Mouse (Mus musculus) embryonic stem cell, embryonic (primary cell): ENCODE data around the gene Col4a2.

Experiments
- CTCF ChIA-PET, 4 experiments: fragments of 300-600 bp in 2 of 4; fragments of 350-600 bp in 2 of 4; sonication (Branson Sonifier 250); formaldehyde crosslinking; loops; one replicate each; lab custom pipeline; 2022; ENCODE audit warnings: inconsistent platforms in 2 of 4; lab: Charles Lee
- POLR2A ChIA-PET, 4 experiments: fragments of 300-600 bp in 2 of 4; fragments of 350-600 bp in 2 of 4; sonication (Branson Sonifier 250); formaldehyde crosslinking; loops; one replicate each; lab custom pipeline; 2022; ENCODE audit warnings: antibody characterized with exemption in 4 of 4, inconsistent platforms in 1 of 4; lab: Charles Lee

Gene Col4a2

GRCm38 (mm10) chr8:11441291-11441690 lies 128.7 kb downstream of the Col4a2 start:
- CTCF ChIA-PET, result interaction anchor here in 2 of 4 experiments (0.7 to 1.1 kb wide), 3 partner anchors 11 to 112 kb away, joined by 3 to 10 read pairs (median 3); no protein-coding TSS in a partner anchor
- POLR2A ChIA-PET, result interaction anchor here in 1 of 4 experiments (0.6 kb wide), 1 partner anchor 743 kb away, joined by 3 read pairs; no protein-coding TSS in a partner anchor

- ChIA-PET CTCF (interaction anchor here in 1 of 4 experiments (1.2 to 1.3 kb wide), 2 partner anchors 13 to 190 kb away, joined by 3 to 4 read pairs; no protein-coding TSS in a partner anchor), POLR2A (interaction anchor here in 1 of 4 experiments (1.4 kb wide), 1 partner anchor 12 kb away, joined by 3 read pairs; no protein-coding TSS in a partner anchor)
Measured at GRCm38 (mm10) chr8:11443611-11444010, 131.0 kb downstream of the Col4a2 start.

GRCm38 (mm10) chr8:11444216-11444615 lies 131.6 kb downstream of the Col4a2 start:
- POLR2A ChIA-PET, result interaction anchor here in 1 of 4 experiments (1.4 kb wide), 1 partner anchor 11 kb away, joined by 3 read pairs; no protein-coding TSS in a partner anchor
- CTCF ChIA-PET, result interaction anchor here in 2 of 4 experiments (0.6 to 1.3 kb wide), 3 partner anchors 14 to 1321 kb away, joined by 3 to 4 read pairs (median 4); no protein-coding TSS in a partner anchor

- CTCF ChIA-PET, result interaction anchor here in 3 of 4 experiments (0.7 to 1.3 kb wide), 3 partner anchors 8 to 61 kb away, joined by 3 read pairs; no protein-coding TSS in a partner anchor
Measured at GRCm38 (mm10) chr8:11445790-11446189, 133.2 kb downstream of the Col4a2 start.

GRCm38 (mm10) chr8:11447910-11448570 lies 135.4 kb downstream of the Col4a2 start:
- ChIA-PET POLR2A (interaction anchor here in 1 of 4 experiments (1.2 to 2.2 kb wide), 3 partner anchors 9 to 183 kb away, joined by 3 to 5 read pairs (median 3); no protein-coding TSS in a partner anchor), CTCF (no interaction called here)

More at GRCm38 (mm10) chr8:11445790-11446189, 133.2 kb downstream of the Col4a2 start:
- POLR2A ChIA-PET, result no interaction called here

- POLR2A ChIA-PET, result interaction anchor here in 1 of 4 experiments (0.9 kb wide), 2 partner anchors 37 to 80 kb away, joined by 3 read pairs; no protein-coding TSS in a partner anchor
Measured at GRCm38 (mm10) chr8:11450184-11451113, 137.8 kb downstream of the Col4a2 start.

GRCm38 (mm10) chr8:11452152-11452551 lies 139.5 kb downstream of the Col4a2 start:
- POLR2A ChIA-PET, result no interaction called here

More at GRCm38 (mm10) chr8:11450184-11451113, 137.8 kb downstream of the Col4a2 start:
- CTCF ChIA-PET, result interaction anchor here (0.6 to 2.3 kb wide), 24 partner anchors 14 to 493 kb away, joined by 3 to 9 read pairs (median 3); partner anchors contain the start of gene Naxd (in 1 of the 4)

GRCm38 (mm10) chr8:11452559-11452958 lies 140.0 kb downstream of the Col4a2 start:
- CTCF ChIA-PET, result interaction anchor here in 1 of 4 experiments (0.6 kb wide), 1 partner anchor 32 kb away, joined by 3 read pairs; no protein-coding TSS in a partner anchor

More at GRCm38 (mm10) chr8:11452152-11452551, 139.5 kb downstream of the Col4a2 start:
- CTCF ChIA-PET, result interaction anchor here in 1 of 4 experiments (0.6 kb wide), 1 partner anchor 33 kb away, joined by 3 read pairs; no protein-coding TSS in a partner anchor

GRCm38 (mm10) chr8:11452974-11453373 lies 140.4 kb downstream of the Col4a2 start:
- CTCF ChIA-PET, result no interaction called here

More at GRCm38 (mm10) chr8:11452559-11452958, 140.0 kb downstream of the Col4a2 start:
- POLR2A ChIA-PET, result no interaction called here

GRCm38 (mm10) chr8:11454228-11454627 lies 141.6 kb downstream of the Col4a2 start:
- POLR2A ChIA-PET, result interaction anchor here in 1 of 4 experiments (0.7 to 1.7 kb wide), 2 partner anchors 12 to 239 kb away, joined by 4 to 7 read pairs; no protein-coding TSS in a partner anchor
- CTCF ChIA-PET, result interaction anchor here in 2 of 4 experiments (1.2 to 1.3 kb wide), 2 partner anchors 24 to 489 kb away, joined by 3 read pairs; no protein-coding TSS in a partner anchor

More at GRCm38 (mm10) chr8:11452974-11453373, 140.4 kb downstream of the Col4a2 start:
- POLR2A ChIA-PET, result no interaction called here

- POLR2A ChIA-PET, result interaction anchor here in 1 of 4 experiments (1.1 kb wide), 1 partner anchor 20 kb away, joined by 4 read pairs; no protein-coding TSS in a partner anchor
Measured at GRCm38 (mm10) chr8:11457278-11457677, 144.7 kb downstream of the Col4a2 start.

GRCm38 (mm10) chr8:11457981-11458836 lies 145.6 kb downstream of the Col4a2 start:
- POLR2A ChIA-PET, result interaction anchor here in 2 of 4 experiments (0.5 to 1.4 kb wide), 7 partner anchors 11 to 154 kb away, joined by 3 to 5 read pairs (median 4); partner anchors contain the start of gene Ing1 (in 1 of the 2)

More at GRCm38 (mm10) chr8:11457278-11457677, 144.7 kb downstream of the Col4a2 start:
- CTCF ChIA-PET, result interaction anchor here in 1 of 4 experiments (0.9 kb wide), 1 partner anchor 11 kb away, joined by 4 read pairs; no protein-coding TSS in a partner anchor

GRCm38 (mm10) chr8:11459016-11459415 lies 146.4 kb downstream of the Col4a2 start:
- POLR2A ChIA-PET, result interaction anchor here in 2 of 4 experiments (0.5 to 1.4 kb wide), 5 partner anchors 10 to 99 kb away, joined by 3 to 5 read pairs (median 4); partner anchors contain the start of gene Ing1 (in 1 of the 2)
- CTCF ChIA-PET, result interaction anchor here in 2 of 4 experiments (0.7 to 0.9 kb wide), 2 partner anchors 10 to 29 kb away, joined by 3 to 5 read pairs; no protein-coding TSS in a partner anchor

More at GRCm38 (mm10) chr8:11457981-11458836, 145.6 kb downstream of the Col4a2 start:
- CTCF ChIA-PET, result interaction anchor here in 2 of 4 experiments (0.6 to 0.9 kb wide), 3 partner anchors 10 to 53 kb away, joined by 3 to 4 read pairs (median 3); no protein-coding TSS in a partner anchor

- CTCF ChIA-PET, result interaction anchor here in 2 of 4 experiments (0.9 to 1.3 kb wide), 3 partner anchors 8 to 25 kb away, joined by 4 to 5 read pairs (median 4); no protein-coding TSS in a partner anchor
- POLR2A ChIA-PET, result no interaction called here
Measured at GRCm38 (mm10) chr8:11460934-11461333, 148.3 kb downstream of the Col4a2 start.

GRCm38 (mm10) chr8:11461847-11462246 lies 149.2 kb downstream of the Col4a2 start:
- POLR2A ChIA-PET, result interaction anchor here in 1 of 4 experiments (1.1 kb wide), 1 partner anchor 172 kb away, joined by 3 read pairs; no protein-coding TSS in a partner anchor
- CTCF ChIA-PET, result interaction anchor here in 1 of 4 experiments (0.6 kb wide), 1 partner anchor 39 kb away, joined by 14 read pairs; no protein-coding TSS in a partner anchor

GRCm38 (mm10) chr8:11462641-11463040 lies 150.0 kb downstream of the Col4a2 start:
- CTCF ChIA-PET, result no interaction called here
- POLR2A ChIA-PET, result interaction anchor here in 1 of 4 experiments (0.7 to 1.1 kb wide), 2 partner anchors 15 to 171 kb away, joined by 3 read pairs; partner anchors contain the start of gene Rab20
